Mouse (Mus musculus): Measurements from ENCODE around the gene Hist1h4h.
"Not testable (repeated sequence)": the region's sequence is repeated elsewhere in the genome, so short reads cannot be mapped to it uniquely, and the experiment has no call there.

Hist1h4h gene

DNA sequence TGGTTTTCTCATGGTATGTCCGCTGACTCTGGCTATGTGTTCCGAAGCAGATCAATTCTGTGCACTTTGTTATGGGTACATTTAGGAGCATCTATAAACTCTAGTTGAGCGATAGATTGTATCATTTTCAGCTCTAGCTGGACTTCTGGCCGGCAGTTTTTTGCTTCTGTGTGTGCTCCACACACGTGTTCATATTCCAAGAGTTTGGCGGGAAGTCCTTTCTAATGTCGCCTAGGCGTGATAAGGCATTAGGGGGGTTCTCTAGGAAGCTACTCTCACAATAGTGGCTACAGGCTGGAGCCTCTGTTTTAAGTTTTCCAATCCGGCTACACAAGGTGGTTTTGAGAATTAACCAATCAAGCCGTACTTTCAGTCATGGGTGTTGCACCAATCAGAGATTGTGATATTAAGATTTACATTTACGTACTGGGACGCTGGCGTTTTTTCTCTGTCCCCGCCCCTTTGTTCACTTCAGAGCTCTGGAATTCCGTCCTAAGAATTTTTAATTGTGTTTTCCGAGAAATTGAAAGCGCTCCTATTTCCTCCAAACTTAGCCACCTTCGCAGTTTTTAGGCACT, 25.1 kb downstream of the Hist1h4h start:
- DNase-seq = peak; percentile 43 to 67

DNA sequence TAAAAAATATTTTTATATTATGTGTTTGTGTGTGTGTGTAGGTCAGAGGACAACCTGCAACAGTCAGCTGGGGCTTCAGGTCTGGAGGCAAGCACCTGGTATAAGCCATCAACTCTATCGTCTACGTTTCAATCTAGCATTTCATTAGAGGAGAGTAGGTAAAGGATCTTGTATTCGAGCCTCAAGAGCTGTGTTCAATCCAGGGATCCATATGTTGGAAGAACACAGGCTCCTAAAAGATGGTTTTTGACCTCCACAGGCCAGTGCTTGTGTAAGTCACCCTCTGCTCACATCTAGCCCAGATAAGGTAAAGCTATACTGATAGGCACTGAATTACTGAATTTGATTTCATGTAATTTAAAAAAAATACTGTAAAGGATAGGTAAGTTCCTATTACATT, 26.1 kb downstream of the Hist1h4h start:
- no peak for DNase-seq

DNA sequence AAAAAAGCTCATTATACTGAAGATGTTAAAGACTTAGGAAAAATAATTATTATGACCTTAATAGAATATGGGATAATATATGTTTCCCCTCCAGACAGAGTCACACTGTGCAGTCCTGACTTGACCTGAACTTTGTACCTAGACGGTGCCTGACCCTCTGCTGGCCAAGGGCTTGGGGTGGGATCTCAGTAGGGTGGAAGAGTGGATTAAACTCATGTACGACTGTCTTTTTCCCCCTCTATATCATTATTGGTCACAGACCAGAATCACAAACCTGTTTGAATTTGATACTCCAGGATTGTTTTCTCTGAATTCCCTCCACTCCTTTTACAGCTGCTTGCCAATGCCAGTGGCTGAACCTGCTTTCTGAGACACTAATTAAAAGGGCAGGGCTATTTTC, 29.8 kb downstream of the Hist1h4h start:
- DNase-seq = not testable (repeated sequence)

DNA sequence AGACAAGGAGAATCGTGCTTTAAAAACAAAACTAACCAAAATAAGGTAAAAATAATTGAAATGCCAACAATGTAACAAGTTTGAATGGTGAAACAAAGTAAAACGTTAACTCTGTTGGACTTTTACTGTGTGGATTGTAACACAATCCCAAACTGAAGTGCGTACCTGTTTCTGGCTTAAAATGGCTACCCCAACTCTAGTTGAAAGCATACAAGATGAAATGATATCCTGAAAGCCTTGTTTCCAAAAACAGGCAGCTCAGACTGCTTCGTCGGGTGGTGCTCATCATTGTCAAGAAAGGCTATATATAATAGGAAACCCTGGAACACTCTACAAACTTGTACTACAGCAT, 30.7 kb downstream of the Hist1h4h start:
- DNase-seq = not testable (repeated sequence)

DNA sequence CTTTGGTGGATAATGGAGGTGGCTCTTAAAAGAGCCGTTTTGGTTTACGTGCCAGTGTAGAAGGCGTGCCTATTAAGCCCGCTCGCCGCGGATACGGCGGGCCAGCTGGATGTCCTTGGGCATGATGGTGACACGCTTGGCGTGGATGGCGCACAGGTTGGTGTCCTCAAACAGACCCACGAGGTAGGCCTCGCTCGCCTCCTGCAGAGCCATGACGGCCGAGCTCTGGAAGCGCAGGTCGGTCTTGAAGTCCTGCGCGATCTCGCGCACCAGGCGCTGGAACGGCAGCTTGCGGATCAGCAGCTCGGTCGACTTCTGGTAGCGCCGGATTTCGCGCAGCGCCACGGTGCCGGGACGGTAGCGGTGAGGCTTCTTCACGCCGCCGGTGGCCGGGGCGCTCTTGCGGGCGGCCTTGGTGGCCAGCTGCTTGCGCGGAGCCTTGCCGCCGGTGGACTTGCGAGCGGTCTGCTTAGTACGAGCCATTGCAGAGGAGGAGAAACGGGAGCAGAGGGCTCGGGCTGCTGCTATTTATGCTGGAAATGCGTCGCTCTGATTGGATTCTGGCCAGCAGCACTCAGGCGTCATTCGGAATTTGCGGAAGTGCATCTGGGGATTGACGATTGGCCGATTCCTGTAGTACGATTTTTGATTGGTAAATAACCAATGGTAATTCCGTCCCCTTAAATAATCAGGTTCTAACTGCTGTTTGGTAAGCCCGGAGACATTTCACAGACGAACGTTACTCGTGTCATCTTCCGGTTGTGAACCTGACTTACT, 31.2 kb downstream of the Hist1h4h start, which contains the start of gene Hist1h3e:
Gene Hist1h3e (minus strand): TSS at position 487 of the 777 bp plus-strand sequence.
- DNase-seq = peak; percentile 86 to 89

DNA sequence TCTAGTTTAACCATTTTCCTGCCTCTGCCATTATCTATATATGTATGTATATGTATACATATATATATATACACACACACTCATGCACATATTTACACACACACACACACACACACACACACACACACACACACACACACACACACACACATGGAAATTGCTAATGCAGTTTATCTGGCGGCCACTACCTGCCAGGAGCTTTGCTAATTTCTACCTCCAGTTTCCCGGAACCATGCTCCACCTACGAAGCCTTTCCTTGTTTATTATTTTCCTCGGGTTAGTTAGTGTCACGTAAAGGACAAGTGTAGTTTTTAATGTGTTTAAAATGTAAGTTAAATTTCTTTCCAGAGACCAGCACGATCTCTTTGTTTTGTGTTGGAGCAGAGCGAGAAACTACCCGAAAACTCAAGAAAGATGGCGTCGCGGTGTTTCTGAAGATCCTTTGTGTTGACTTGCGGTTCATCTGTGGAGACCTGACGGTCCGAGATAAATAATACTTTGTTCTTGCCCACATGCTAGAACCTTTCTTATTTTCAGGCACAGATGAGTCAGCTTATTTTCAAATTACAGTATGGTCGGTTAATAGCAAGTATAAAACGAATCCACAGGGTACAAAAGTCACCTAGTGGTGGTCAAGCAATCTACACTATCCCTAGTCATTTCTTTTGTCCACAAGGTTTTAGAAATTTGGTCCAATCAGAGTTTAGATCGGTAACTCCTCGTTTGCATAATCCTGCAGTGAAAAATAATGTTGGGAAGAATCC, 32.0 kb downstream of the Hist1h4h start:
- DNase-seq = peak in 1 of 2 experiments; percentile 43

DNA sequence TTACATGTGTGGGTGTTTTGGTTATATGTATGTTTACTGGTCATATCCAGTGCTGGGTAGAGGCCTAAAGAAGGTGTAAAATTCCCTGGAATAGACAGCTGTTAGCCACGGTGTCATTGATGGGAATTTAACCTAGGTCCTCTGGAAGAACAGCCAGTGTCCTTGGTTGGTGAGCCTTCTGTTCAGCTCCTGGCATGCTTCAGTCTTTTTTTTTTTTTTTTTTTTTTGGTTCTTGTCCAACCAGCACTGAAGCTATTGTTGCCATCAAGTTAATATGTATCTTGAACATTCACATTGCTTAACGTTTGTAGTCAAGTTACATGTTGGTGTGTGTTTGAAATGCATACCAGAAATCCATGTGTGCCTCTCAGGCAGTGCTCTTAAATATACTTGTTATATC, 33.6 kb downstream of the Hist1h4h start:
- no peak for DNase-seq

DNA sequence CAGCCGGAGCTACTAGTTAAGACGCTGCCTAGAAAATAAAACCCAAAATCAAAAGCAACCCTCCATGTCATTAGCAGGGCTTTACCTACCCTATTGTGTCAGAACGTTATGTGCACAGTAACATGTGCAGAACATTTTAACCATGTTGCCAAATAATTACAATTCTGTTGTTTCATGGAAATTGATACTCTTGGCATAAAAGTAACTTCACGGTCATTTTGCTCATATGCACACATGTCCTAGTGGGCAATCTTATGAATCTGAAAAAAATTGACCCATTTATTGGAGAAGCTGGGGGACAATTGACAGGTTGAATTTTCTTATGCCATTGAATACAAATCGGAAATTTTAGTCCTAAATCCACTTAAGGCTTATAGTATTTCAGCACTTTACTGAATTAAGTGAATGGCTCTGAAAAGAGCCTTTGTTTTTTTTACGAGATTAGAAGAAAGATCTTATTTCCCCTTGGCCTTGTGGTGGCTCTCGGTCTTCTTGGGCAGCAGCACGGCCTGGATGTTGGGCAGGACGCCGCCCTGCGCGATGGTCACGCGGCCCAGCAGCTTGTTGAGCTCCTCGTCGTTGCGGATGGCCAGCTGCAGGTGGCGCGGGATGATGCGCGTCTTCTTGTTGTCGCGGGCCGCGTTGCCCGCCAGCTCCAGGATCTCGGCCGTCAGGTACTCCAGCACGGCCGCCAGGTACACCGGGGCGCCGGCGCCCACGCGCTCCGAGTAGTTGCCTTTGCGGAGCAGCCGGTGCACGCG, 39.6 kb downstream of the Hist1h4h start:
- DNase-seq = not testable (repeated sequence)

DNA sequence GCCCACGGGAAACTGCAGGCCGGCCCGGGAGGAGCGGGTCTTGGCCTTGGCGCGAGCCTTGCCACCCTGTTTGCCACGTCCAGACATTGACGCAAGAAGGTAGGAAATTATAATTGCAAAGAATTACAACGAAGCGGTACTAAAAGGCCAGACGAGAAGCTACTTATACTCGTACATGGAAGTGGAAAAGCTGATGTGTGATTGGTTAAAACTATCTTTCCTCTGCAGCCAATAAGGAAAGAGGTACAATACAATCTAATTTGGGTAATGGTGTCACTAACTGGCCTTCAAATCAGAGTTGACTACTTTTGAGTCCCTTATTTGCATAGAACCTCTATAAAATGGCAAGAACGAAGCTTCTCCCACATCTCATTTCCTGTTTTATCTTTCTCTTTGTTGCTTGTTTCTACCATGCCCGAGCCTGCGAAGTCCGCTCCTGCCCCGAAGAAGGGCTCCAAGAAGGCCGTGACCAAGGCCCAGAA, 40.2 kb downstream of the Hist1h4h start, which contains the start of the genes Hist1h2ae and Hist1h2bg:
Gene Hist1h2ae (minus strand): TSS at position 199 of the 482 bp plus-strand sequence.
Gene Hist1h2bg (plus strand): TSS at position 375 of the 482 bp plus-strand sequence.
- DNase-seq = peak; percentile 52 to 73

DNA sequence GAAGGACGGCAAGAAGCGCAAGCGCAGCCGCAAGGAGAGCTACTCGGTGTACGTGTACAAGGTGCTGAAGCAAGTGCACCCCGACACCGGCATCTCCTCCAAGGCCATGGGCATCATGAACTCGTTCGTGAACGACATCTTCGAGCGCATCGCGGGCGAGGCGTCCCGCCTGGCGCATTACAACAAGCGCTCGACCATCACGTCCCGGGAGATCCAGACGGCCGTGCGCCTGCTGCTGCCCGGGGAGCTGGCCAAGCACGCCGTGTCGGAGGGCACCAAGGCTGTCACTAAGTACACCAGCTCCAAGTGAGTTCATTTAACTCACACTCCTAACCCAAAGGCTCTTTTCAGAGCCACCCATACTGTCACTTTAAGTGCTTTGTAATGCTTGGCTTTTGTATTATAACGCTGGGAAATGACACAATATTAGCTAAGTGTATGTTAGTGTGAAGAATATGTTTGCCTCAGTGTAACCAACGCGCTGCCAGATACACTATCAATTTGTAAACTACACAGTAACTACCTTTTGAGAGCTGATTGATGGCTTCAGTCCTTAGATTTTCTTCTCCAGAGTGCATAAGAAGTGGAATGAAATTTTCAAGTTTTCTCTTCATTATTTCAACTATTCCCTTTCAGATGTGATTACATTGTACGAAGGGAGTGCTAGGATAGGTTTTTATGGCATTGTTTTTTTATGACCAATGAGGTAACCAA, 40.8 kb downstream of the Hist1h4h start:
- DNase-seq = not testable (repeated sequence)

DNA sequence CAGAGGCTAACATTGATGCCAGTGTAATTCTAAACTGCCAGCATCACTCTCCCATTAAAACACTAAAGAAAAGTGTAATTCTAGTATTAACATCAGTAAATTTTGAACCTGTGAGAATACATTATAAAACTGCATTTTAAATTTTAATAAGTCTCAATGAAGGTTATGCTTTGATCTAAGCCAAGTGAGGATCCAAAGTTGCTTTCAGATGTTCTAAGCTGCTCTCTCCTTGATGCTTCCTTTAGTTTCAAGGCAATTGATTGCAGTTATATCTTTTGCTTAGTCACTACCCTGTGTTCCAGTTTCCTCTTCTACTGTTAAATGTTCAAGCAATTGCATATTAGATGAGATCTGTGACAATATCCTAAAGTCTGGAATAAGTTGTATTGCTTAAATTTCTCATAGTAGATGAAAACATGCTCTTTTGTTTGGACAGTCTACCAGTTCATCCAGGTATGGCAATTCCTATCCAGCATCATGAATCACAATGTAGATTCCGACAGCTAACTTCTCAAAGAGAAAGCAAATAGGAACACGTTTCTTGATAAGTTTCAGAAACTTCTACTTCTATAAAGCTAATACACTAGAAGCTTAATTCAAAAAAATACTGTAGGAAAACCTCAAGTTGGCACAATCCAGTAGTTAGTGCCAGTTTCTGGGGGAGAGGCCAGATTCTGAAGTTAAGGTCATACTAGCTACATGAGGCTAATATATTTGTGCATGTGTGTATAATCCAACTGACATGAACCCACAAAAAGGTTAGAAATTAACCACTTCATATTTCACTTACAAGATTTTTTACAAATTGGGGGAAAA, 41.6 kb downstream of the Hist1h4h start:
- DNase-seq = no peak

DNA sequence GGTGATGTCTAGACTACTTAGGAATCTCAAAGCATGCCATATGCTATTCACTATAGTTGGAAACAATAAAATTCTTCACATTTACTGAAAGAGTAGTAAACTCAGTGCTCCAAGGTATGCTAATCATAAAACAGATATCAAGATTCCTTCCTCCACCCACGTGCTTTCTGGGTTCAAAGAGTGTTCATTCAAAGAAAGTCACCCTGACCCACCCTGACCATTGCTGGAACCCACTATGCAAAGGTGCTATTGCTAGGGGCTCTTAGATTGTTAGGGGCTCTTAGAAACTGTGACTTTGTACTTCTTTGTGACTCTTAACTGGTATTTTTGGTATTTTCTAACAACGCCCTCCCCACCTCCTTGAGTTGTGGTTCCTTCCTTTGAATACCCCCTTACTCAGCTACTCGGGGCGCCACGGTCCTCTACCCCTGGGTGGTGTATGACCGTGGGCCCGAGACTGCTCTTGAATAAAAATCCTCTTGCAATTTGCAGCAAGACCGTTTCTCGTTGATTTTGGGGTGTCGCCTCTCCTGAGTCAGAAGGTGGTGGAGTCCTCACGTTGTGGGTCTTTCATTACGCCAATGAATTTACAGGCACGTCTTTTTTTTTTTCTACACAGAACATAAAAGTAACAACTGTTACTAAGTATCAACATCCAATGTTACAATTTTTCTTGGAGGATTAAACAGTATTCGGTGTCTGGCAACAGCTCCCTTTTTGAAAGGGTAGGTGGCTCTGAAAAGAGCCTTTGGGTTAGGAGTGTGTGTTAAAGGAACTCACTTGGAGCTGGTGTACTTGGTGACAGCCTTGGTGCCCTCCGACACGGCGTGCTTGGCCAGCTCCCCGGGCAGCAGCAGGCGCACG, 42.4 kb downstream of the Hist1h4h start:
- DNase-seq = not testable (repeated sequence)

DNA sequence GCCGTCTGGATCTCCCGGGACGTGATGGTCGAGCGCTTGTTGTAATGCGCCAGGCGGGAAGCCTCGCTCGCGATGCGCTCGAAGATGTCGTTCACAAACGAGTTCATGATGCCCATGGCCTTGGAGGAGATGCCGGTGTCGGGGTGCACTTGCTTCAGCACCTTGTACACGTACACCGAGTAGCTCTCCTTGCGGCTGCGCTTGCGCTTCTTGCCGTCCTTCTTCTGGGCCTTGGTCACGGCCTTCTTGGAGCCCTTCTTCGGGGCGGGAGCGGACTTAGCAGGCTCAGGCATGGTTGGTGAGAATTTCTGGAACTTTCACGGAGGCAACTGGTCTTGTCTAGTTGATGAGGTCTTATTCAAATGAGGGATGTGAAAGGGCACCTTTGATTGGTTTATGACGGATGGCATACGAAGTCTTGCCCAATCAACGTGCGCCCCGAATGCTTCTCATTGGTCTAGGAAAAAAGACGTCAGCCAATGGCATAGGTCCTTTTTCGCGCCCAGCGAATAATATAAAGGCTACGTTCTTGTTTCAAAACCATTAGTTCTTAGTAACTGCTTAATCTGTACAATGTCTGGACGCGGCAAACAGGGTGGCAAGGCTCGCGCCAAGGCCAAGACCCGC, 43.2 kb downstream of the Hist1h4h start, which contains the start of the genes Hist1h2bf and Hist1h2ad:
Gene Hist1h2bf (minus strand): TSS at position 299 of the 627 bp plus-strand sequence.
Gene Hist1h2ad (plus strand): TSS at position 484 of the 627 bp plus-strand sequence.
- DNase-seq = peak; percentile 67 to 82

DNA sequence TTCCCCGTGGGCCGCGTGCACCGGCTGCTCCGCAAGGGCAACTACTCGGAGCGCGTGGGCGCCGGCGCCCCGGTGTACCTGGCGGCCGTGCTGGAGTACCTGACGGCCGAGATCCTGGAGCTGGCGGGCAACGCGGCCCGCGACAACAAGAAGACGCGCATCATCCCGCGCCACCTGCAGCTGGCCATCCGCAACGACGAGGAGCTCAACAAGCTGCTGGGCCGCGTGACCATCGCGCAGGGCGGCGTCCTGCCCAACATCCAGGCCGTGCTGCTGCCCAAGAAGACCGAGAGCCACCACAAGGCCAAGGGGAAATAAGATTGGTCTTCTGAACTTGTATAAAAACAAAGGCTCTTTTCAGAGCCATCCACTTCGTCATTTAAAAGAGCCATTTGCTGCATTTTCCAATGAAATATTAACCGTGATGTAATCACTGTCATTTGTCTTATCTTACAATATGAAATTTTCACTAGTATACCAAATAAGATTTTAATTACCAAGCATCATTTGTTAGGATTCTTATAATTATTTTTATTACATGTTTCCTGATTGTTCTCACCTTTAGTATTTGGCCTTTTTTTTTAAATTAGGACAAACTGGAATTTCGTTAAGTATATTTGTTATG, 43.8 kb downstream of the Hist1h4h start:
- DNase-seq = not testable (repeated sequence)

DNA sequence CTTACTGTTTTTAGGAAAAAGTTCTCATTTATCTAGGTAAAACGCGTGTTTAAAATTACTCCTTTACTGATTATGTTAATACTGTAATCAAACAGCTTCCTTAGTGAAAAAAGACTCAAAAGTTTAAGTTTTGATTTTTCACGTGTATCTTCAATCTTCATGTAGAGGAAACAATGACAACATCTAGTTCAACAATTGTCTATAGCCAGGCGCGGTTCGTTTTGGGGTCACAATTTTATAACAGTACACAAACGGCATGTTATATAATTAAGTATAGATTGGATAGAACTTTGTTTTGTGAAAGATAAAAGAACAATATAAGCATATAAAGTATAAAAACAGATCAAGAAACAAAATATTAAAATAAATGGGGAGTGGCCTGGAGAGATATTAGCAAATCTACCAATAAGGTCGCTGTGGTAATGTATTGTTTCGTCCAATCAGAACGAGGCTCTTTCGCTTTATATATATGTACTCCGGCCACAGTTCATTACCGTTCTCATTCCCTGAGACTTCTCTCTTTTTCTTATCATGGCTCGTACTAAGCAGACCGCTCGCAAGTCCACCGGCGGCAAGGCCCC, 44.5 kb downstream of the Hist1h4h start, which contains the start of gene Hist1h3d:
Gene Hist1h3d (plus strand): TSS at position 493 of the 581 bp plus-strand sequence.
- DNase-seq = peak in 1 of 2 experiments; percentile 39

DNA sequence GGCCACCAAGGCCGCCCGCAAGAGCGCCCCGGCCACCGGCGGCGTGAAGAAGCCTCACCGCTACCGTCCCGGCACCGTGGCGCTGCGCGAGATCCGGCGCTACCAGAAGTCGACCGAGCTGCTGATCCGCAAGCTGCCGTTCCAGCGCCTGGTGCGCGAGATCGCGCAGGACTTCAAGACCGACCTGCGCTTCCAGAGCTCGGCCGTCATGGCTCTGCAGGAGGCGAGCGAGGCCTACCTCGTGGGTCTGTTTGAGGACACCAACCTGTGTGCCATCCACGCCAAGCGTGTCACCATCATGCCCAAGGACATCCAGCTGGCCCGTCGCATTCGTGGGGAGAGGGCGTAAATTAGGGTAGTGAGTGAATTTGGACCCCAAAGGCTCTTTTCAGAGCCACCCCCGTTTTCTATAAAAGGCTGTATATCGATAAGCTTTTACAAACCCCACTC, 45.0 kb downstream of the Hist1h4h start:
- not testable (repeated sequence) for DNase-seq

DNA sequence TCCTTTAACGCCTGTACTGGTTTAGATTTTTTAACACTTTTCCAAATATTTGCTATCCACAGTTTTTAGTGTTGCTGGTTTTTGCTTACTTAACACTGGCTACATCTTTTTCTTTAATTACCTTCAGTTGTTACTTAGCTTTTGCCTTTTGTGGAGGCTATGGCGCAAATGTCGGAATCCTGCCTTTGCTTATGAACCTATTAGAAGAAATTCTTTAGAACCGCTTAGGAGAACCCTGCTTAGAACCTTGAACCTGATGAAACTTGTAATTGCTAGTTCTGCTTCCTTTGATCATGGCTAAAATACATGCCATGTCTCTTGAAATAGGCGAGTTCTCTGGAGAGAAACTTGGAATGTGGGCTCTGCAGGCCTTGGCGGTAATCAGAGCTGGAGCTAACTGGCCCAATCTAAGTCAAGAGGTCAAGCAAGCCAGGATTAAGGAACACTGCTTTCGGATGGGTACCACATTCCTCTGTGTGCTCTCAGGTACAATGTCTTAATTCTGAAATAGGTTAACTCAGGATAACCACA, 45.6 kb downstream of the Hist1h4h start:
- DNase-seq = no peak
